Mouse (Mus musculus): ENCODE measurements around the gene Srsf6.
"Not testable (repeated sequence)": the region's sequence is repeated elsewhere in the genome, so short reads cannot be mapped to it uniquely, and the experiment has no call there.

GRCm38 (mm10) chr2:162892979-162893378, 38.3 kb upstream of the Srsf6 start:
- not testable (repeated sequence) for TF ChIP-seq POLR2A (IDR thresholded peaks at IDR 0.05; ENCODE audit: low read depth, low read length); CTCF (IDR thresholded peaks at IDR 0.05; ENCODE audit: extremely low read depth, insufficient read length, insufficient replicate concordance, low read depth, low read length)
